Mouse (Mus musculus) erythroblast, adult 5-6 weeks (primary cell): ENCODE results near the gene Cd59a. TPM values are rescaled to one million over a fixed set of nuclear protein-coding genes. Genes with fewer than 3 reads are reported as not detected.
"Not testable (repeated sequence)": the region's sequence is repeated elsewhere in the genome, so short reads cannot be mapped to it uniquely, and the experiment has no call there.

Experiments
- ATAC-seq: replicated peaks from 2 replicates; pipeline ENCODE4 v1.8.0; 2016; ENCODE audit warnings: moderate number of reproducible peaks, mild to moderate bottlenecking, moderate TSS enrichment, inconsistent platforms; ENCODE audit not compliant: poor library complexity, low FRiP score, severe bottlenecking
- total RNA-seq, 2 experiments: library from RNA; stranded (forward) in 1 of 2; stranded (reverse) in 1 of 2; fragments of 150-400 nt in 1 of 2; fragments of 200-764, 138-1000 nt in 1 of 2; gene quantifications; 2 replicates each; pipeline versions ENCODE4 v1.2.3 to v1.2.4; 2015 to 2017; ENCODE audit warnings: low replicate concordance in 2 of 2

Gene Cd59a
- total RNA-seq, 2 experiments from 2014 or later: 72.6 to 103 TPM

DNA sequence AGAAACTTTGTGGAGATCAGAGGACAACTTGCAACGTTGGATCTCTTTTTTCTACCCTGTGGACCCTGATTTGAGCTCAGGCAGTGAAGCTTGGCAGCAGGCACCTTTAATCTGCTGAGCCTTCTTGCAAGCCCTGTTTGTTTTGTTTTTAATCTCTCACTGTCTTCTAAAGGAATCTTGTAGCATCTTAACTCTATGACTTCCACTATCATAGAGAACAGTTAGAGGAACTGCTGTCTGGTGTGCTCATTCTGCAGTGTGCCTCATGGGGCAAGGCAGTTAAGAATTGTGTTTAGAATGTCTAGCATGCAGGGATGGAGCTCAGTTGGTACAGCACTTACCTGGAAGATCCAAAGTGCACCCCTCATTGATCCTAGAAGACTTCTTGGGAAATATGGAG is 4.3 kb downstream of the Cd59a start:
- ATAC-seq: no peak

DNA sequence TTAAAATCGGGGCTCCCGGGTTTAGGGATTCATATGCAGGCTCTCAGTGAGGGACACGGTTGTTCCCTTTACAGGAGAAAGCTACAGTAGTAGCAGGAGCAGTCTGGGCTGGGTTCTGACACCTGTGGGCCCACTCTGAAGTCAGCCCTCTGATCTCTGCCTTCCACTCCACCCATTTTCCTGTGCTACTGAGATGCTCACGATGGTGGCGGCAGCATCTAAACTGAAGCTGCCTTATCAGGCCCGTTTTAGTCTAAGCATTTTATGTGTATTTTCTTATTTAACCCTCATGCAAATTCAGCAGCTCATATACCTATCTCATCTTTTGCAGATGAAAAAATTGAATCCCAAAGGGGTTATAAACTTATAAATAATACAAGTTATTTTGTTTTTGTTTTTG is 9.2 kb downstream of the Cd59a start:
- ATAC-seq: no peak

DNA sequence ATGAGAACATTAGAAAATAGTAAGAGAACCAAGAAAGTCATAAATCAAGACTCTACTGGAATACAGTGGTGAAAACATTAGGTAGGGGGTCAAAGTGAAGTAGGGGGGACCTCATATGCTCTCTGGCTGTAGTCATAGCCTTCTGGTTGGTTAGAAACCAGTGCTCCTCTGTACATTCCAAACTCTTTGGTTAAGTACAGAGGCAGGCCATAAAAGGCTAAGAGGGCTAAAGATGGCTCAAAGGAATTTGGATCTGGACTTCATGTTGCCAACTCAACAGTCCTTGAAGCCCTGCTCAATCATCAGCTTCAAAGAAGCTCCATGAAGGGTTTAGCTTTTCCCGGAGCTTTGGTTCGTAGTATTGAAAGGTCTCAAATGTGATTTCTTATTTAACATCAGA is 13.4 kb downstream of the Cd59a start:
- not testable (repeated sequence) for ATAC-seq

GRCm38 (mm10) chr2:104109528-104109927 is 13.9 kb downstream of the Cd59a start:
- no peak for ATAC-seq

DNA sequence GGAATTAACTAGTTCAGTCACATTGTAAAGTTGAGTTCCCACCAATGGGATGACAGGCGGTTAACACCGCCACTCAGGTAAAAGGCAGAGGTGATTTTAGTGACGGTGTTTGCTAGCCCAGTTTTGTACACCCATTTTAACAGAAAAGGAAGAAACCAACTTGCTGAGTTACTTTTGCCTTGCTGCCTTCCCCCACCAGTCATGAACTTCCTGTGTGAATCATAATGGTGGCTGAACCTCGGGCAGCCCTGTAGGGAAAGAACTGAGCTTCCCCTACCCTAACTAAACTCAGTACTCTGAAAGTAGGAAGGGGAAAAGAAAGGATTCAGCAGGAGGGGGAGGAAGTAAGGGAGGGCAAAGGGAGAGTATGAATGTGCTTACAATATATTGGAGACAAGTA is 14.4 kb downstream of the Cd59a start:
- no peak for ATAC-seq

- not testable (repeated sequence) for ATAC-seq
Measured at GRCm38 (mm10) chr2:104111170-104111797, 15.7 kb downstream of the Cd59a start.

DNA sequence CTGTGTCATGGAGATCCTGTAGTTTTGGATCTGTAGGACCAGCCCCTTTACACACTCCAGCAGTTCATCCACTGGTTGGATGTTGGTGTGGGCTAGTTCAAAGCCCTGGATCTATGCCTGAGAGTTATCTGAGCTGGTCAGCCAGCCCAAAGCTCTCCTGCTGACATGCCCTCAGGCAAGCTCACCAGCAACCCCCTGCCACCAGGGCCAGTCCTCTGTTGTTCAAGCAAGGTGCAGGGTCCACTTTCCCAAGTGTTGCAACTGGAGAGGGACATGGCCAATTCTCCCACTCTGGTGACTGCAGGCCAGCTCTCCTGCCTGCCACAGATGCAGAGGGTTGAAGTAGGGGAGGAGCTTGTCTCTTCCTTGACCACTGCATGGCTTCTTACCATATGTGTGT is 18.0 kb downstream of the Cd59a start:
- not testable (repeated sequence) for ATAC-seq

GRCm38 (mm10) chr2:104114898-104115297 is 19.3 kb downstream of the Cd59a start:
- no peak for ATAC-seq

DNA sequence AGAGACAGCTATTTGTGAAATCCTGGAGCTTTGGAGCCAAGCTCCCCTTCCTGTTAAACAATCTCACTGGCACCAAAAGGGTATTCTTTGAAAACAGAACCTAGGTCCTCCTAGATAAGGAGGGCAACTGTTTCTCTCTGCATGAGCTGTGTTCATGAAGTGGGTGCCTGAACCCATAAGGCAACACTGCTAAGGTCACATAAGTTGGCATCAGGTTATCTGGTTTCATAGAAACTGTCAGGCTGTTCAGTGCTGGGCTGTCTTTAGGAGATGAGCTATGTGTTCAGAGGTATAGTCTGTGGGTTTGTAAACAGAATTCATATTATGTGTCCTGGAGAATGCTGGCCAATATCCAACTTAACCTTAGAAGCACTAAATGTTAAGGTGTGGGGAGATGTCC is 21.6 kb downstream of the Cd59a start:
- ATAC-seq: not testable (repeated sequence)

DNA sequence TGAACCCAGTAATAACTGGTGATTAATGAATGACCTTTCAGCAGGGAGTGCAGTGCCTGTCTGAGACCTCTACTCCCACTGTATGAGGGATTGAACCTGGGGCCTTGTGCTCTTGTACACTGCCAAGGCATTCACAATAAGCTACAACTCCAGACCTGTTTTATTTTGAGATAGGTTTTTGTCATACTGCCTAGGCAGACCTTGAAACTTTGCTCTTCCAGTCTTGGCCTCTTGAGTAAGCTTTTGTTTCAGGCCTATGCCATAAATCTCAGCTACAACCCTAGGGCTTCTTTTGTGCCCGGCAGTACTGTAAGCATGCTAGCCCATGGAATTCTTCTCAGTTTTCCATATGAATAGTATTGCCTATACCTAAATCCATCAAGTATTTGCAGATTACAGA is 23.5 kb downstream of the Cd59a start:
- ATAC-seq: no peak

- ATAC-seq: no peak
Measured at GRCm38 (mm10) chr2:104120312-104120711, 24.7 kb downstream of the Cd59a start.

GRCm38 (mm10) chr2:104121681-104122504 is 26.3 kb downstream of the Cd59a start:
- peak; percentile 66 for ATAC-seq

DNA sequence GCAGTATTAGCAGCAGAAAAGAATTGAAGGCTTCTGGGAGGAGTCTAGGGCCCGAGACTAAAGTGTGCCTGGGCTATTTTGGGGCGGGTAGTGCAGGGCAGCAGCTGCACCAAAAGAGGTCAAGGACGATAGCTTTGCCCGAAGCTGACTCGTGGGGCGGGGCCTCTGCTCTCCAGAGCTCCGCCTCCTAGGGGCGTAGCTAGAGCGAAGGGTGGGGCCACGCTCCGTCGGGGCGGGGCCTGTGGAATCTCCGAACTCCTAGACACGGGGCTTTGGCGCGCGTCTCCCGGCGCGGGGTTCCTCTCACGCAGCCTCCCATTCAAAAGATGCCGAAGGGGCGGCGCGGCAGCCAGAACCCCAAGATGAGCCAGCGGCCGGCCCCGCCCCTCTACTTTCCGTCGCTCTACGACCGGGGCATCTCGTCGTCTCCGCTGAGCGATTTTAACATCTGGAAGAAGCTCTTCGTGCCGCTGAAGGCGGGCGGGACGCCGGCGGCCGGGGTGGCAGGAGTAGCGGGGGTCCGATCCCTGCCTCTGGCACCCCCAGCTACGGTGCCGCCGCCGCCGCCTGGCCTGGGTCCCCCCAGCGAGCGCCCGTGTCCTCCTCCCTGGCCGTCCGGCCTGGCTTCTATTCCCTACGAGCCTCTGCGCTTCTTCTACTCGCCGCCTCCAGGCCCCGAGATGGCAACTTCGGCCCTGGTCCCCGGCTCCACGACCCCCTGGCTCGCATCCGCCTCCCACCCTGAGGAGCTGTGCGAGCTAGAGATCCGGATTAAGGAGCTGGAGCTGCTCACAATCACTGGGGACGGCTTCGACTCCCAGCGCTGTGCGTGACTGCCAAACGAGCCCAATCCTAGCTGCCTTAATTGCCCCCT is 27.1 kb downstream of the Cd59a start, which contains the start of gene A930018P22Rik:
A930018P22Rik (plus strand) TSS at position 265 of the 874 bp plus-strand sequence.
- ATAC-seq: peak; percentile 83

GRCm38 (mm10) chr2:104123540-104123939 is 27.9 kb downstream of the Cd59a start:
- ATAC-seq: peak; percentile 7

GRCm38 (mm10) chr2:104124071-104124470 is 28.5 kb downstream of the Cd59a start:
- ATAC-seq: no peak

GRCm38 (mm10) chr2:104128803-104129531 is 33.4 kb downstream of the Cd59a start:
- ATAC-seq: no peak

GRCm38 (mm10) chr2:104130165-104130564 is 34.6 kb downstream of the Cd59a start:
- peak; percentile 94 for ATAC-seq

DNA sequence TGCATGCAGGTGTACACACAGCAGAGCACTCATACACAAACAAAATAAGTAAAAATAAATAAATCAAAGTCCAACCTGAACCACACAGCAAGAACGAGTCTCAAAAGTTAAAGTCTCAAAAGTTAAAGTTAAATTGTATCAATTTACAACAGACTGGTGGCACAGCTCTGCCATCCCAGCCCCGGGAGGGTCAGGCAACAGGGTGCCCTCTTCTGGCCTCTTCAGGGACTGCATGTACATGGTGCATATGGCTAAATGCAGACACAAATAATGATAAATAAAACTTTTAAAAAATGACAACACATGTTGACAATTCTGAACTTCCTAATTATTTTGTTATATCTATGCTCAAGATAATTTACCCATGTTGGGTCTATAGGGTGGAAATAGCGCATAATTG is 35.4 kb downstream of the Cd59a start:
- peak; percentile 67 for ATAC-seq

- no peak for ATAC-seq
Measured at GRCm38 (mm10) chr2:104132266-104132859, 36.8 kb downstream of the Cd59a start.
